Mouse (Mus musculus): ENCODE measurements around the gene Cfhr2. TPM values are rescaled to one million over a fixed set of nuclear protein-coding genes. Genes with fewer than 3 reads are reported as not detected.
"Not testable (repeated sequence)": the region's sequence is repeated elsewhere in the genome, so short reads cannot be mapped to it uniquely, and the experiment has no call there.

Gene Cfhr2
- total and polyA plus RNA-seq, 2 experiments = 239 to 997 TPM

DNA sequence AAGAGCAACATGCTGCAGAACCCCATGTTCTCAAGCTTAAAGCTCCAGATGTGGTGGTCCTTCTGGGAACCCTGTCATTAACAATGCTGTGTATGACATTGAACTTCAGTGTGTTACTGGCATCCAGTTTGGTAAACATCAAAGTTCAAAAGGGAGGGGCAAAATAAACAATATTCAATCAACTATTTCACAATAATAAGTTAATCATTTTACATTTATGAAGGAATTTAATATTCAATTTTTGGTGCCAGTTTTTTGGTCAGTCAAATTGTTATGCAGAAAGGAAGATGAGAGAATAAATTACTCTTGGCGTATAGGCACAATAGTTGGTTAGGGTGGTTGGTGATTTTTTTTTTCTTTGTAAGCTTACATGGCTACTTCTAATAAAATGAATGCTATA lies 77.4 kb downstream of the Cfhr2 start, which contains the start of gene Gm4788:
TSS of gene Gm4788 (minus strand) at position 101 of the 400 bp plus-strand sequence.
- TF ChIP-seq CTCF (IDR thresholded peaks at IDR 0.05; ENCODE audit: low read depth, low read length) (no peak), POLR2A (IDR thresholded peaks at IDR 0.05; ENCODE audit: extremely low read depth, insufficient read depth, low read length) (no peak)
- peak; percentile 81 for DNase-seq (ENCODE audit: extremely low read depth, low read depth, low spot score)

DNA sequence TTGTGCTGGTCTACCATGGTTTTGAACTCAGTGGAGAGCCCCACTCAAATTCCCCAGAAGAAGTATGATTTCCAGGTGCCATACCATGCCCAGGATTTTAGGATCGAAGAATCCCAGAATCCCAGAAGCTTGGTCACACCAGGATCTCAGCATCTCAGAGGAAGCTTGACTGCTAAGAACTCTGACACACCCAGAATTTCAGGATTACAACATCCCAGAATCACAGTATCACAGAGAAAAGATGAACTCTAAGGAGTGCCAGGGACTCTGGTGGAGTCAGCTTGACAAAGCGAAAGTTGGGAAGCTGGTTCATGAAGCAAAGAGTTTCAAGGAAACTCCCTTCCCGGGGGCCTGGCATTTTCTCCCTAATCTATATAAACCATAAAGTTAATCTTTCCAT lies 88.6 kb downstream of the Cfhr2 start:
- not testable (repeated sequence) for H3K9ac ChIP-seq (ENCODE audit: low read depth, low read length); H3K27me3 ChIP-seq (ENCODE audit: control insufficient read depth, insufficient read depth, low read length); DNase-seq (ENCODE audit: extremely low read depth, low read depth, low spot score); H3K4me3 ChIP-seq (ENCODE audit: insufficient read depth, low read depth, low read length); H3K27ac ChIP-seq (replicated peaks; ENCODE audit: insufficient read depth, low read depth, low read length); H3K79me2 ChIP-seq (ENCODE audit: control insufficient read depth, insufficient read depth, low read length); H3K4me1 ChIP-seq (ENCODE audit: control insufficient read depth, insufficient read depth, low read length)
- 91% methylated on average over 3 of the region's 3 CpGs for WGBS
- peaks cover 14% of the 10 kb centered on the region for H3K36me3 ChIP-seq (ENCODE audit: control insufficient read depth, insufficient read depth, low read length)

More for the DNA sequence above, 77.4 kb downstream of the Cfhr2 start, which contains the start of gene Gm4788:
- Histone ChIP-seq H3K4me1 (ENCODE audit: control insufficient read depth, insufficient read depth, low read length) (peaks cover 3% of the 10 kb centered on the region), H3K36me3 (ENCODE audit: control insufficient read depth, insufficient read depth, low read length) (no peaks in the 10 kb centered on the region; the same call in 1 of the 2 replicates), H3K4me3 (ENCODE audit: insufficient read depth, low read depth, low read length) (peak within 1 kb of the TSS; percentile 74), H3K9ac (ENCODE audit: low read depth, low read length) (peak within 1 kb of the TSS; percentile 76), H3K27ac (replicated peaks; ENCODE audit: insufficient read depth, low read depth, low read length) (peak within 1 kb of the TSS; percentile 84), H3K79me2 (ENCODE audit: control insufficient read depth, insufficient read depth, low read length) (peaks cover 5% of the 10 kb centered on the region; the same call in 1 of the 2 replicates), H3K27me3 (ENCODE audit: control insufficient read depth, insufficient read depth, low read length) (no peaks in the 10 kb centered on the region)
- 30% methylated on average over 1 of the region's 1 CpGs for WGBS

Other genes starting within 250 kb of the Cfhr2 start
- 243 and 248 TPM in 2 replicates for gene Gm4788, start 77.5 kb downstream of the Cfhr2 start, total RNA-seq (2014; rRNA removed)
- gene Gm4788, start 77.5 kb downstream of the Cfhr2 start, polyA plus RNA-seq (2012; rRNA removed) = 16.9 and 17.8 TPM in 2 replicates

Measured in liver, adult 2 months (tissue).